Mouse (Mus musculus): Measurements from ENCODE around the gene Aknad1.

DNA sequence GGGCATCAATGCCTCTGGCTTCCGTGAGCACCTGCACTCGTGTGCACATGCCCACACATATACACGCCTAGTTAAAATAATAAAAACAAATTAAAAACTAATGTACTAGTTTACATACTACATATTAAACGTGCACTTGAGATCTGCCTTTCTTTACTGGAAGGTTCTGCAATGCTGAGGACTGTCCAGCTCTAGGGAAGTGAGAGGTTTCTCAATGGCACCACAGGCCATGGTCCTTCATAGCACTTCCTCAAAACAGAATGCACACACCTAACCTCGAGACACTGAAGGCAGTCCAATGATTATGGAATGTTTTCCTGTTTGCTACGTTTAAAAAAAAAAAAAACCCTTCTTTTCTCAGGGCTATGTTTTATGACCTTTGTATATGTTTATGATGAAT, 58.3 kb downstream of the Aknad1 start:
- TF ChIP-seq POLR2A (IDR thresholded peaks at IDR 0.05; ENCODE audit: borderline replicate concordance, control insufficient read depth, low read depth, low read length), result no peak
- no peak for TF ChIP-seq CTCF (IDR thresholded peaks at IDR 0.05; ENCODE audit: control insufficient read depth, insufficient read depth, low read length)
